Mouse (Mus musculus) WW6 (cell line): ENCODE measurements at regions not wholly inside any gene's neighbourhood (a gene's known extent, or its start where the extent isn't known, plus 50 kb on each side); places are given as distances from the start of the nearest gene placed in this dataset.

Source experiments
- DNase-seq: peaks from one replicate; pipeline ENCODE4 v3.0.0-alpha.2; 2013; ENCODE audit warnings: low read depth, low spot score

DNA sequence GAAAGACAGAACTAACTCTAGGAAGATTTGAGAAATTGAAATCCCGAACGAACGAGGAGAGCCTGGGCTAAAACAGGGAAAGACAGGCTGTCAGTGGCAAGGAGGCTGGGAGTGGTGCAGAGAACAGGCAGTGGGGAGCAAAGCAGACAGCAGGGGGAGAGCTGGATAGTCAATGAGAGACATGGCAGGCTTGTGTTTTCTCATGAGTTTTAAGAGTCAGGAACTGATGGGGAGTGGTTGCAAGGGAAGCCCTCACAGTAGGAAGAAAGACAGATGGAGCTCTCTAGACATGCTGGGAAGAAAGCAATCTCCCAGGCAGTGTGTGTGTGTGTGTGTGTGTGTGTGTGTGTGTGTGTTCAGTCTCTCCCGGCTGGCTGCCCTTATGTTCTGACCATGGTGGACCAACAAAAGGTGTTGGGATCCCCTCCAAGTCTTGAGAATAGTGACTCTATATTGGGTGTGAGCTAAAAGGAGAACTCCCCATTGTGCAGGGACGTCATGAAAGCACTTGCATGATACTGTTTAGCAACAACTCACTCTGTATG, 577.9 kb downstream of the Plcl1 start:
- no peak for DNase-seq

- DNase-seq, result no peak
Observed at GRCm38 (mm10) chr1:55997074-55997473, 591.4 kb downstream of the Plcl1 start.
